Mouse (Mus musculus) B cell, adult 2 months (primary cell): Measurements from ENCODE around the gene Bak1.
A peak's percentile ranks its signal among the peaks of the same experiment; 100 is the strongest.

Experiments
- DNase-seq, 2 experiments: peaks; one replicate each; pipeline ENCODE4 v3.0.0; 2022

The Bak1 gene

GRCm38 (mm10) chr17:27028909-27029308 is at the start of gene Bak1:
TSS of gene Bak1 (minus strand) at chr17:27029009.
- DNase-seq: no peak

DNA sequence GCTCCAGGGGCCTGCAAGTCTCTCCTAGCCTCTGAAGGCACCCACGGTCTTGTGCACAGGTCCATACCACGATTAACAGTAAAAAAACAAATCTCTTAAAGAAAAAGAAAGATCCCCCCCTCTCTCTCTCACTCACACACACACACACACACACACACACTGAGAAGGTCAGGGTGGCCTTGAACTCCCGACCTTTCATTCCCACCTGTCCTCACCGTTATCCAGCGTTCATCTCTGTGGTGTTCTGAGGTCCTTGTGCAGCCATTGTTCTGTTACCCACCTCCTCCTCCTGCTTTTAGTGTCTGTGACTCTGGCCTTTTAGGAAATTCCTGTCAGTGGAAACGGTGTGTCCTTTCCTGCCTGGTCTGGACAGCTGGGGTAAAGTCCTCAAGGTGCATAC is 49.7 kb upstream of the Bak1 start:
- DNase-seq: no peak

DNA sequence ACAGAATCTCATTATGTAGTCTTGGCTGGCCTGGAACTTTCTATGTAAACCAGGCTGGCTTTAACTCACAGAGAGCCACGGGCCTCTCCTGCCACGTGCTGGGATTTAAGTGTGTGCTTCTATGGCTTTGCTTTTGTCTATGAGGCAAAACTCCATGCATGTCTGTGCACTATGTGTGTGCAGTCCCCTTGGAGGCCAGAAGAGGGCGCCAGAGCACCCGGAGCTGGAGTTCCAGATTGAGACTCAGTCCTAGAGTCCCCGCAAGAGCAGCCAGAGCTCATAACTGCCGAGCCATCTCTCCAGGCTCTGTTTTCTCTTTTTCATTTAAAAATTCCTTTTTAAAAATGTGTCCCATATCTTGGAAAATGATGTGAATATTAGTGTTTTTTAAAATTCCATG is 49.1 kb upstream of the Bak1 start:
- peak; percentile 74 to 76 for DNase-seq

GRCm38 (mm10) chr17:27077133-27077532 is 48.3 kb upstream of the Bak1 start:
- no peak for DNase-seq

- peak; percentile 19 to 34 for DNase-seq
Observed at GRCm38 (mm10) chr17:27074849-27075745, 46.3 kb upstream of the Bak1 start.

DNA sequence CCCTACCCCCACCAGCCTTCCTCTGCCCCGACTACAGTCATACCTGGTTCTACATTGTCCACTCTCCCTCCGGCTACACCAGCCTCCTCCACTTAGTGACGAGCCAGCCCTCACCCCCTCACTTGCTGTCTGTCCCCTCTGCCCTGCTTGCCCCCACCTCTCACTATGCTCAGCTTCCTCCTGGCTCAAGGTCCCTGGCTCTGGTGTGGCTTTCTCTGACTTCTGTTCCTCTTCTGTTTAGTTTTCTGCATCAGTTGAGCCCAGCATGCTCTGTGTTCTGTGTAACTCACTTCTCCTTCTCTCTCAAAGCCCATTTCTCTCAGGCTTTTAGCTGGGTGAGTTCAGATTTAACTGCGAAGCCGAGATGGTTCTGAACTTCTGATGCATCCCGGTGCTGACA is 45.4 kb upstream of the Bak1 start:
- peak; percentile 60 to 65 for DNase-seq

DNA sequence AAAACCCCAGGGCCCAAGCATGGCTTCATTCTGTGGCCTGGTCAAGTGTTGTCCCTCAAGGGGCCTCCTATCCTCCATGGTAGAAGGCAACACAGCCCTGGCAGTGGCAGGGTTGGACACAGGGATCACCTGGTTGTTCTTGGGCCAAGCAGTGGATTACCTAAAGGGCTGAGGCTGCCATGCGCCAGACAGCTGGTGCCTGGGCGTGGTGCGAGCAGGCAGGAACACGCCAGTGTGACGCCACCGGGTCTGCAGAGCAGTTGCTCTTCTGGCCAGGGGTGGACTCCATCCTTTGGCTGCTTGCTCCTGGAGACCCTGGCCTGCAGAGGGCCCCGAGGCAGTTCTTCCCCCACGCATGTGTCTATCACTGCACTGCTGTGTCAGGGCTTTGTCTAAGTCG is 45.0 kb upstream of the Bak1 start:
- peak in 1 of 2 experiments; percentile 17 for DNase-seq

- DNase-seq: no peak
Observed at GRCm38 (mm10) chr17:27073126-27073525, 44.3 kb upstream of the Bak1 start.

- no peak for DNase-seq
Observed at GRCm38 (mm10) chr17:27072363-27072762, 43.6 kb upstream of the Bak1 start.

DNA sequence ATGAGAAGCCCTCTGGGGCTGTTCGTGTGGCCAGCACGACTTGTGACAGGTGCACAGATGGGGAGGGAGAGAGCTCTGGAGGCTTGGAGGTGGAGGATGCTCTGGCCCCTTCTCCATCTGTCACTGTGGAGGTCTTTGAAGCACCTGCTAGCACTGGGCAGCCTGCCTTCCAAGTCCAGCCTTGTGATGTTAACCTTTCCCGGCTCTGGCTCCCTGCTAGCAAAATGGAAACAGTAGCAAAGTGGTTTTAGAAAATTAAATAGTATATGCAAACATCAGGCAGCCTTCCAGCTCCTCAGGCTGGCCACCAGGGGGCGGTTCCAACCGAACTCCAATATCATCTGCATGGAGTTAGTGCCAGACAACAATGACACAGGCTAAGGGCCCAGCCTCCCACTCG is 42.8 kb upstream of the Bak1 start:
- DNase-seq: peak; percentile 71 to 74

DNA sequence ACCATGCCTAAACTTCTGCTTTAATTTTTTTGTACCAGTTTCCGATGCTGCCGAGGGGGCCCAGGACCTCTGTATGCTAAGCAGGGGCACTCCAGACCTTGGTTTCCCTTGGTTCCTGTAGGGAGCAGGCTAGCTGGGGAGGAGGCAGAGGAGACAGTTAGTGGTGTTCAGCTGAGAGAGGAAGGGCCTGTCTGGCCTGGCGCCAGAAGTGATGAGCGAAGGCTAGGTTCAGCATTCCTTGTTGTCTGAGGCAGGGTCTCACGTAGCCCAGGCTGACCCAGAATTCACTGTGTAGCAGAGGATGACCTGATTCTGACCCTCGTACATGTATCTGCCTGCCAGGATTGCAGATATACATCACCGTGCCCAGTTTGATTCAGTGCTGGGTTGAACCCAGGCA is 42.1 kb upstream of the Bak1 start:
- DNase-seq: no peak

- DNase-seq: no peak
Observed at GRCm38 (mm10) chr17:27069071-27069470, 40.3 kb upstream of the Bak1 start.

- no peak for DNase-seq
Observed at GRCm38 (mm10) chr17:27066065-27066464, 37.3 kb upstream of the Bak1 start.

DNA sequence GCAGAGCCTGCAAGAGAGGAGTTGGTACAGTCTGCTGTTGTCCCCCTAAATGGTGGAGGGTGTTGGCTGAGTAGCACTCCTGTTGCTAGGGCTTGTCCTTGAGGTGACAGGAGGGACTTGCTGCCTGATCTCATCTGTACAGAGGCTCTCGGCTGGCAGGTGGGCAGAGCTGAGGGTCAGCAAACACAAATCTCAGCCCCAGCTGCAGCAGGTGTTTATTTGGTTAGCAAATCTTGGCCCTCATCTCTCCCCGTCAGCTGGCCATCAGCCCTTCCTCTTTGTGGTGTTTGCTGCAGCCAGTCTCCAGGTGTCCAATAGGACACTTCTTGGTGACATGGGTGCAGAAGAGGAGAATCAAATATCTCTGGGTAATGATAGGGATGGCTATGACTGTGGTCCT is 35.4 kb upstream of the Bak1 start:
- DNase-seq: no peak

DNA sequence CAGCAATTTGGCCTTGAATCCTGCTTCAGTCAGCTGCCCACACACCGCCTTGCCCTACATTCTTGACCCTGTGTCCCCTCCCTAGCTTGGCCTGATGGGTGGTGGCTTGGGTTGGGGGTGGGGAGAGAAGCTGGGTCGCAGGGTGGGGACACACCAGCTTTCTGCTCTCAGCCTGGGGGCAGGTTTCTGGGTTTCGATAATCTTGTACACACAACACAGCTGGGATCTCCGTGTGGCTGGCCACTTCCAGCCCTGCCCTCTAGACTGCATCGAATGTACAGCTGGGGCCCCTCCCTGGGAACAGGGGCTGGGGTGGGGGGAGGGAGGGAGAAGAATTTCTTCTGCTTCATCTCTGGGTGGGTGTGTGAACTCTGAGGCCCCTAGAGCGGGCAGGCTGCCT is 34.9 kb upstream of the Bak1 start:
- no peak for DNase-seq

- DNase-seq: no peak
Observed at GRCm38 (mm10) chr17:27062684-27063083, 33.9 kb upstream of the Bak1 start.

GRCm38 (mm10) chr17:27061727-27062126 is 32.9 kb upstream of the Bak1 start:
- DNase-seq: peak in 1 of 2 experiments; percentile 31

DNA sequence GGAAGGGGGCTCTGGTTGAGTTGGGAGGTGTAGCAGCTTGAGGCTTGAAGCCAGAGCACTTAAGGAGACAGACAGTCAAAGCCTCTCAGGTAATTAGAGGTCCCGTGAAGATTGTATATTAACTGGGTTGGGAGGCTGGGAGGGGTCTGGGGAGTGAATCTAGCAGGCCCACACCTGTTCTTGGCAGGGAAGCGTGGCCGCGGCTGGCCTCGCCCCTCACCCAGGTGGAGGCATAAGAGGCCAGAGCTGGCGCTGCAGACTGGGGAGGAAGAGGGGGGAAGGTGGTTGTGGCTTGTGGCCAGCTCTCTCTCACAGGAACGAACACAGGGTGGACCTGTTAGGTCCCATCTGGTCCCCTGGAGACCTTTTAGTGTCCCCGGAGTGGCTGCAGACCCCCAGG is 31.9 kb upstream of the Bak1 start:
- DNase-seq: no peak

DNA sequence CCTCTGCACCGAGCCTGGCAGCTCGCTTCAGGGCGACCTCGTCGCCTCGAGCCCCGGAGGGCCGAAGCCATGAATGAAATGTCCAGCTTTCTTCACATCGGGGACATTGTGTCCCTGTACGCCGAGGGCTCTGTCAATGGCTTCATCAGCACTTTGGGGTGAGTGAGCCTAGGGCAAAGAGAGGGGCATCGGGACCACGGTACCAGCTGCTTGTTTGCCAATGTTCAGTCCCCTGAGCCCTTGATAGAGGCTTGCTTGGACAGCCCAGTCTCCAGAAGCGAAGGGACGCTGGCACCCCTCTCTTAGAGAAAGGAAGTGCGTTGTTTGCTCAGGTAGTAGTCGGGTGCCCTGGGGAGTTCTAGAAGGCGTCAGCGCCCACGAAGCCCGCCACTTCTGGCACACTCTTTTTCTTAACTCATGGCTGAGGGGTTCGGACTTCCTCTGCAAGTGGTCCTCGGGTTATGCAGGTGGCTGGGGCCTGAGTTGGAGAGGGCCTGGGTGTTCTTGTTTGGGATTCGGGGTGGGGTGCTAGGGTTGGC is 28.8 kb upstream of the Bak1 start:
- peak; percentile 63 to 68 for DNase-seq

- peak; percentile 88 to 89 for DNase-seq
Observed at GRCm38 (mm10) chr17:27056812-27057516, 28.2 kb upstream of the Bak1 start, which contains the start of gene Itpr3. TSS of gene Itpr3 (plus strand) at chr17:27057304.

DNA sequence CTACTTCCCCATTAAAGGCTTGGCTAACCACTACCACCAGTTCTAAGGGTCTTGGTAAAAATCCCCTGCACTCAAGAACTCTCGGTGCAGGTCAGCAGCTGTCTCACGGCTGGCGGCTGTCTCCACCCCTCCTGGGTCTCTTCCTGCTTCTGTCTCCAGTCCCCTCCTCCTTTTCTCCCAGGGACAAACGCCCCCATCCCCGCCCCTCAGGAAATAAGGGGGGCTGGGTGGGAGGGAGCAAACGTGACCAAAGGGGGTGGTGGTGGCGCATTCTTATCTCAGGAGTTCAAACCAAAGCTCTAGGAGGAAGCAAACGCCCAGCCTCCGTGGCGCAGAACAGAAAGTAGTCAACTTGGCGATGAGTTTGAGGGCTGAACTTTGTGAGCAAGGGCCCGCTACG is 27.4 kb upstream of the Bak1 start:
- peak; percentile 66 to 73 for DNase-seq

GRCm38 (mm10) chr17:27051514-27051913 is 22.7 kb upstream of the Bak1 start:
- peak; percentile 28 to 36 for DNase-seq

GRCm38 (mm10) chr17:27050853-27051252 is 22.0 kb upstream of the Bak1 start:
- DNase-seq: no peak
